Mouse (Mus musculus) midbrain, embryonic 12.5 days (tissue): ENCODE data around the gene Filip1l. TPM values are rescaled to one million over a fixed set of nuclear protein-coding genes. Genes with fewer than 3 reads are reported as not detected.

Experiments used
- ATAC-seq: fragments of 200-750 bp; cut with Nextera tagmentation; 2 replicates; pipeline ENCODE4 v1.8.0; 2017; ENCODE audit warnings: low read depth, moderate TSS enrichment, moderate library complexity; ENCODE audit not compliant: low FRiP score
- H3K27ac ChIP-seq: fragments of 300-500 bp; sonication (generic); replicated peaks from 2 replicates; pipeline ENCODE4 v1.5.1; 2016; ENCODE audit warnings: mild to moderate bottlenecking
- H3K27me3 ChIP-seq: fragments of 300-500 bp; sonication (generic); 2 replicates; pipeline ENCODE4 v1.6.1; 2016; ENCODE audit warnings: mild to moderate bottlenecking
- H3K36me3 ChIP-seq: fragments of 300-500 bp; sonication (generic); 2 replicates; pipeline ENCODE4 v1.6.1; 2016
- H3K4me1 ChIP-seq: fragments of 300-500 bp; sonication (generic); 2 replicates; pipeline ENCODE4 v1.6.1; 2016
- H3K4me2 ChIP-seq: fragments of 300-500 bp; sonication (generic); replicated peaks from 2 replicates; pipeline ENCODE4 v1.6.1; 2016; ENCODE audit warnings: mild to moderate bottlenecking, moderate library complexity
- H3K4me3 ChIP-seq: fragments of 300-500 bp; sonication (generic); 2 replicates; pipeline ENCODE4 v1.5.1; 2016; ENCODE audit warnings: mild to moderate bottlenecking
- H3K9ac ChIP-seq: fragments of 300-500 bp; sonication (generic); replicated peaks from 2 replicates; pipeline ENCODE4 v1.6.1; 2016; ENCODE audit warnings: mild to moderate bottlenecking, moderate library complexity
- H3K9me3 ChIP-seq: fragments of 300-500 bp; sonication (generic); 2 replicates; pipeline ENCODE4 v1.6.1; 2016; ENCODE audit warnings: mild to moderate bottlenecking
- WGBS: fragments of 180-500 bp; shearing (Covaris S2); methylation state at CpG from one replicate; pipeline ENCODE4 v1.1.7; 2016; 5-methylcytosine and 5-hydroxymethylcytosine counted together
- polyA plus RNA-seq: library from polyadenylated mRNA; unstranded; fragments of >200 nt; fragmentation: Nextera tagmentation; extraction: Ambion mirVana; gene quantifications from 2 replicates; pipeline ENCODE4 v1.2.1, GENCODE M21; 2016

Filip1l gene
- polyA plus RNA-seq, 1 experiment from 2014 or later: 7.0 TPM

DNA sequence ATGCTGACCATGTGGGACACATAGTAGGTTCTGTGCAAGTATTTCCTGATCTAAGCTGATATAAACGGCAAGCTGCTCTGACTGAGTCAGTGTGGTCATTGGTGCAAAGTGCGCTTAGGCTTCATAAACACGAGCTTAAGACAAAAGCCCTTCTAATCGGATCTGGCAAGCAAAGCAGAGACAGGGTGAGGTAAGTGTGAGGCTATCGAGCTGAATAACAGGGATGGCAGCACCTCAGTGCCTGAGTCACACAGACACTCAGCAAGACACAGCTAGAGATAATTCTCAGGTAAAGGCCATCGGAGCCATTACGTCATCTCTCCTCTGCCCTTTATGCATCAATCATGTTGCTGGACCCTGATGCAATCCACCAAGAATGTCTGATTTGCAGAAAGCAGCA lies 100.1 kb downstream of the Filip1l start:
- H3K36me3 ChIP-seq: no peaks in the 10 kb centered on the region
- WGBS: 74% methylated on average over 7 of the region's 7 CpGs
- no peak for ATAC-seq
- no peak overlapping the region for H3K4me3 ChIP-seq
- H3K9me3 ChIP-seq: 0 out of 2 replicates have a peak, but pooled peaks cover 6% of the 10 kb centered on the region
- no peak overlapping the region for H3K27ac ChIP-seq
- H3K4me2 ChIP-seq: no peak overlapping the region
- no peaks in the 10 kb centered on the region; the same call in 1 of the 2 replicates for H3K4me1 ChIP-seq
- H3K9ac ChIP-seq: no peak overlapping the region
- no peaks in the 10 kb centered on the region for H3K27me3 ChIP-seq

DNA sequence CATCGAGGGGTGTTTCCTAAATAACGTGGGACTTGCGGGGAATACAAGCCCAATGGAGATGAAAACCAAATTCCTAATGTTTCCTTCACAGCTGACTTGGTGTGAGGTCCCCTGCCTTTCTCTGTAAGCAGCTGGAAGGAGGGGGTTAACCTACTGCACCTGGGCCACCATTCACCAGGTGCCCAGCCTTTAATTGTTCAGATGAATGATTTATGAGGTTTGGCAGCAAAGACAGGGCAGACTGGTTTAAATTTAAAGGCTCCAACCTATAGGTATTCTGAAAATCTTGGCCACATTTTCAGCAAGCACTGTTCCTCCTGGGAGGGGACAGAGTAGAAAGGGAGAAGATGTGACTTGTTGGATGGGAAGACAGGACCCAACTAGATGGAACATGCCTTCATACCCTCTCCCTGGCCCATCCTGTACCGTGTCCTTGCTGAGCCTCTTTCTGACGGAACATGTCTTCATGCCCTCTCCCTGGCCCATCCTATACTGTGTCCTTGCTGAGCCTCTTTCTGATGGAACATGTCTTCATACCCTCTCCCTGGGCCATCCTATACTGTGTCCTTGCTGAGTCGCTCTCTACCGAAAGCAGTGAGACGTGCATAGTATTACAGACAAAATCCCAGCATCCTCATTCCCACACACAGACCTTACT lies 101.3 kb downstream of the Filip1l start:
- H3K4me1 ChIP-seq: no peaks in the 10 kb centered on the region; the same call in 1 of the 2 replicates
- no peak overlapping the region for H3K9ac ChIP-seq
- no peaks in the 10 kb centered on the region for H3K27me3 ChIP-seq
- no peak overlapping the region for H3K4me2 ChIP-seq
- no peak overlapping the region for H3K27ac ChIP-seq
- no peak overlapping the region for H3K4me3 ChIP-seq
- no peak for ATAC-seq
- H3K36me3 ChIP-seq: no peaks in the 10 kb centered on the region
- 90% methylated on average over 8 of the region's 8 CpGs for WGBS
- no peaks in the 10 kb centered on the region for H3K9me3 ChIP-seq

DNA sequence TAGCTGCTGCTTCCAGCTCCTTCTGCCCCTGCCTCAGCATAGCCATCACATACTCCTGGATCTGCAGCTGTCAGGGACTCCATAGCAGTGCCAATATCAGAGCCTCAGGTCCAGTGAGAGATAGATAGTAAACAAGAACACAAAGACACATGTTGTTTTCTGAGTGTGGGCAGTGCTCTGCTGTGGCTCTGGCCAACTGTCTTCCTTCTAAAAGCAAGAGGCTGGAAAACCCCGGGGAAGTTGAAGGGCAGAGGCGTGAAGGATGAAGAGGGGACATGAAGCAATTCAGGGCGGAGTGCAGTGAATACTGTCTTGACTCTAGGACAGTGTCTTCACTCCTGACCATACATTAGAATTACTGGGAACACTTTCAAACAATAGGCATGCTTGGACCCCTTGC lies 102.7 kb downstream of the Filip1l start:
- no peaks in the 10 kb centered on the region for H3K36me3 ChIP-seq
- no peaks in the 10 kb centered on the region for H3K27me3 ChIP-seq
- H3K9me3 ChIP-seq: no peaks in the 10 kb centered on the region
- no peak overlapping the region for H3K27ac ChIP-seq
- 95% methylated on average over 3 of the region's 3 CpGs for WGBS
- ATAC-seq: no peak
- H3K4me2 ChIP-seq: no peak overlapping the region
- no peaks in the 10 kb centered on the region; the same call in 1 of the 2 replicates for H3K4me1 ChIP-seq
- no peak overlapping the region for H3K4me3 ChIP-seq
- H3K9ac ChIP-seq: no peak overlapping the region

DNA sequence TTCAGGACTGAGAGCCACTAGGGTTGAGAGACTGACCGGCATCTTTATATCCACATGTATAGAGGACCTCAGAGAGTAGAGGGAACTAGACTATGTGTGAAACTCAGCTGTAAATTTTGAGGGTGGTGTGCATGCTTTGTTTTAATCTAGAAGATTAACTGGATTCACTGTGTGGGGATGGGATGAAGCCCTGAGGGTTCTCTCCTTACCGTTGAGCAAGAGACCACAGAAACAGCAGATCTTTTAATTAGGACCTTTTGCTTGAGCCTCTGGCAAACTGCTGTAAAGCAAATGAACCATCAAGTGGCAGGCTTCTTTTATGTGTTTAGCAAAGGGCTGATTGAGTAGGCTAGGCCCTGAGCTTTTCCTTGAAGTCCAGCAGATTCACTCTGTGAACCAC lies 103.1 kb downstream of the Filip1l start:
- Histone ChIP-seq H3K4me1 (no peaks in the 10 kb centered on the region; the same call in 1 of the 2 replicates), H3K9me3 (no peaks in the 10 kb centered on the region), H3K4me2 (no peak overlapping the region), H3K27ac (no peak overlapping the region), H3K4me3 (no peak overlapping the region), H3K27me3 (no peaks in the 10 kb centered on the region), H3K9ac (no peak overlapping the region), H3K36me3 (no peaks in the 10 kb centered on the region)
- 68% methylated on average over 2 of the region's 2 CpGs for WGBS
- no peak for ATAC-seq

GRCm38 (mm10) chr16:57465386-57465913 lies 112.6 kb downstream of the Filip1l start:
- no peak for ATAC-seq
- Histone ChIP-seq H3K4me3 (no peak overlapping the region), H3K36me3 (no peaks in the 10 kb centered on the region), H3K4me1 (no peaks in the 10 kb centered on the region), H3K9ac (no peak overlapping the region), H3K27me3 (no peaks in the 10 kb centered on the region), H3K4me2 (no peak overlapping the region), H3K27ac (no peak overlapping the region), H3K9me3 (no peaks in the 10 kb centered on the region)
- 90% methylated on average over 9 of the region's 9 CpGs for WGBS

DNA sequence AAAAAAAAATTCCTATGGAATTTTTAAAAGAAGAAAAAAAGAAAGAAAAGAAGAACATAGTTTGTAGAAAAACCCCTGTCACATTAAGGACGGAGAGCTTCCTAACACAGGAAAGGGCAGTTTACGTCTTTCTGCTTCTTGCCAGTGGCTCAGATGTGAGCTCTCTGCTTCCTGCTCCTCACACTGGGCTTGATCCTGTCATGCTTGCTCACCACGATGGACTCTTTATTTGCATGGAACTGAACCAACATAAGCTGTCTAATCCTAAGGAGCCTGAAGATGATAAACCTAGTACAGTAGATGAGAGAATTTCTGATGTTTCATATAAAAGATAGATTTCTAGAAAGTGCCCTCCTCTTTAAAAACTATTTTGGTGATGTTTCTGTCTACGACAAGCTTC lies 116.4 kb downstream of the Filip1l start:
- no peak overlapping the region for H3K4me2 ChIP-seq
- WGBS: 76% methylated on average over 4 of the region's 4 CpGs
- 0 out of 2 replicates have a peak, but pooled peaks cover 5% of the 10 kb centered on the region for H3K4me1 ChIP-seq
- H3K27ac ChIP-seq: no peak overlapping the region
- no peak overlapping the region for H3K4me3 ChIP-seq
- no peaks in the 10 kb centered on the region for H3K36me3 ChIP-seq
- no peaks in the 10 kb centered on the region for H3K9me3 ChIP-seq
- no peaks in the 10 kb centered on the region for H3K27me3 ChIP-seq
- ATAC-seq: no peak
- no peak overlapping the region for H3K9ac ChIP-seq

DNA sequence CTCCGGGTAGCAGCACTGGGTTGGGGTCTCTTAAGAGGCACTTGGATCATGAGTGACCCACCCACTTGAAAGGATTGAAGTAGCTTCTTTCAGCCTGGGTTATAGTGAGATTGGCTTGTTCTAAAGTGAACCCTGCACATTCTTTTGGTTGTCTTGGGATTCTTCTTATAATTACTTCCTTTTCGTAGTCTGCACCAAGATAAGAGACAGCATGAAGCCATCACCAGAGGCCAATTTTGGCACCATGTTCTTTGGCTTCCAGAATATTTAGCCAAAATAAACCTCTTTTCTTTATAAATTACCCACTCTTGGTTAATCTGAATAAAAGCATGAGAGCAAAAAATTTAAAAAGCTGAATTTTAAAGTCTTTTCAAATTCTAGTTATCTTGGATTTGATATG lies 117.0 kb downstream of the Filip1l start:
- H3K4me2 ChIP-seq: no peak overlapping the region
- no peaks in the 10 kb centered on the region for H3K36me3 ChIP-seq
- H3K4me1 ChIP-seq: 0 out of 2 replicates have a peak, but pooled peaks cover 5% of the 10 kb centered on the region
- 67% methylated on average over 2 of the region's 2 CpGs for WGBS
- H3K9me3 ChIP-seq: no peaks in the 10 kb centered on the region
- no peak overlapping the region for H3K4me3 ChIP-seq
- H3K27me3 ChIP-seq: no peaks in the 10 kb centered on the region
- H3K9ac ChIP-seq: no peak overlapping the region
- H3K27ac ChIP-seq: no peak overlapping the region
- no peak for ATAC-seq

GRCm38 (mm10) chr16:57470286-57470830 lies 117.5 kb downstream of the Filip1l start:
- no peaks in the 10 kb centered on the region for H3K9me3 ChIP-seq
- H3K9ac ChIP-seq: no peak overlapping the region
- no peak overlapping the region for H3K4me2 ChIP-seq
- 95% methylated on average over 12 of the region's 12 CpGs for WGBS
- ATAC-seq: no peak
- H3K36me3 ChIP-seq: no peaks in the 10 kb centered on the region
- H3K27ac ChIP-seq: no peak overlapping the region
- no peaks in the 10 kb centered on the region for H3K27me3 ChIP-seq
- 0 out of 2 replicates have a peak, but pooled peaks cover 5% of the 10 kb centered on the region for H3K4me1 ChIP-seq
- H3K4me3 ChIP-seq: no peak overlapping the region

GRCm38 (mm10) chr16:57471071-57471470 lies 118.2 kb downstream of the Filip1l start:
- H3K4me2 ChIP-seq: no peak overlapping the region
- H3K27me3 ChIP-seq: no peaks in the 10 kb centered on the region
- no peaks in the 10 kb centered on the region for H3K9me3 ChIP-seq
- no peak overlapping the region for H3K9ac ChIP-seq
- H3K36me3 ChIP-seq: no peaks in the 10 kb centered on the region
- no peak for ATAC-seq
- H3K4me1 ChIP-seq: 0 out of 2 replicates have a peak, but pooled peaks cover 5% of the 10 kb centered on the region
- H3K27ac ChIP-seq: no peak overlapping the region
- no peak overlapping the region for H3K4me3 ChIP-seq

GRCm38 (mm10) chr16:57473415-57474085 lies 120.7 kb downstream of the Filip1l start:
- Histone ChIP-seq H3K27me3 (no peaks in the 10 kb centered on the region), H3K4me1 (0 out of 2 replicates have a peak, but pooled peaks cover 5% of the 10 kb centered on the region), H3K9ac (no peak overlapping the region), H3K4me2 (no peak overlapping the region), H3K36me3 (no peaks in the 10 kb centered on the region), H3K27ac (no peak overlapping the region), H3K4me3 (no peak overlapping the region), H3K9me3 (0 out of 2 replicates have a peak, but pooled peaks cover 6% of the 10 kb centered on the region)
- WGBS: 53% methylated on average over 10 of the region's 10 CpGs
- ATAC-seq: no peak

DNA sequence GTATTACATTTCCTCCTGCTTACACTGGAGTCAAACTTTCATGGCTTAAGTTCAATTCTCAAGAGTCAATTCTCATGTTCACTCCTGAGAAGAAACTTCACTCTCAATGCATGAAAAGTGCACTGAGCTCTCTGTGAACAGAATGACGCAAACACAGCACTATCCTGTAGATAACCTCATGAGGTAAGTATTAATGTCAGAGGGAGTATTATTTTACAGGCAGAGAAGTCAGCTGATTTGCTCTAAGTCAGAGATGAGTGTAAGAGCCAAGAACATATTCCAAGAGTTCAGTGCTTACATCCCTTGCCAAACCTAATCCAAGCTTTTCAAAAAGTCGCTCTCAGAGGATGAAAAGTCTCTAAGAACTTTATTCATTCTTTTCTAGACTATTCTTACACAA lies 125.6 kb downstream of the Filip1l start:
- Histone ChIP-seq H3K9me3 (0 out of 2 replicates have a peak, but pooled peaks cover 6% of the 10 kb centered on the region), H3K4me2 (no peak overlapping the region), H3K27ac (no peak overlapping the region), H3K9ac (no peak overlapping the region), H3K27me3 (no peaks in the 10 kb centered on the region), H3K4me1 (0 out of 2 replicates have a peak, but pooled peaks cover 5% of the 10 kb centered on the region), H3K4me3 (no peak overlapping the region), H3K36me3 (no peaks in the 10 kb centered on the region)
- ATAC-seq: no peak
- WGBS: 92% methylated on average over 2 of the region's 2 CpGs

GRCm38 (mm10) chr16:57479776-57480175 lies 126.9 kb downstream of the Filip1l start:
- H3K27ac ChIP-seq: no peak overlapping the region
- H3K9me3 ChIP-seq: 0 out of 2 replicates have a peak, but pooled peaks cover 6% of the 10 kb centered on the region
- no peaks in the 10 kb centered on the region for H3K27me3 ChIP-seq
- ATAC-seq: peak; percentile 78
- WGBS: 82% methylated on average over 5 of the region's 5 CpGs
- H3K4me1 ChIP-seq: no peaks in the 10 kb centered on the region
- no peak overlapping the region for H3K4me3 ChIP-seq
- H3K4me2 ChIP-seq: no peak overlapping the region
- no peaks in the 10 kb centered on the region for H3K36me3 ChIP-seq
- H3K9ac ChIP-seq: no peak overlapping the region
